Mouse (Mus musculus) heart, postnatal 0 days (tissue): ENCODE measurements around the gene Anks1. TPM values are rescaled to one million over a fixed set of nuclear protein-coding genes. Genes with fewer than 3 reads are reported as not detected.

Source experiments
- ATAC-seq: fragments of 200-750 bp; cut with Nextera tagmentation; 2 replicates; pipeline ENCODE4 v1.8.0; 2017; ENCODE audit warnings: low read depth, moderate number of reproducible peaks, moderate library complexity; ENCODE audit not compliant: insufficient read depth
- DNase-seq: peaks from one replicate; pipeline ENCODE4 v3.0.0-alpha.2; 2016; ENCODE audit warnings: low spot score
- H3K27ac ChIP-seq: fragments of 300-500 bp; sonication (generic); 2 replicates; pipeline ENCODE4 v1.5.1; 2014; ENCODE audit warnings: low read depth, mild to moderate bottlenecking
- H3K27me3 ChIP-seq: fragments of 300-500 bp; sonication (generic); 2 replicates; pipeline ENCODE4 v1.6.1; 2014; ENCODE audit warnings: low read length, mixed read lengths; ENCODE audit not compliant: control insufficient read depth, insufficient read depth
- H3K36me3 ChIP-seq: fragments of 300-500 bp; sonication (generic); replicated peaks from 2 replicates; pipeline ENCODE4 v1.6.1; 2014; ENCODE audit warnings: low read length, mixed read lengths; ENCODE audit not compliant: control insufficient read depth, insufficient read depth
- H3K4me1 ChIP-seq: fragments of 300-500 bp; sonication (generic); 2 replicates; pipeline ENCODE4 v1.6.1; 2014; ENCODE audit warnings: antibody characterized with exemption; ENCODE audit not compliant: control insufficient read depth, insufficient read depth
- H3K4me2 ChIP-seq: fragments of 300-500 bp; sonication (generic); 2 replicates; pipeline ENCODE4 v1.6.1; 2014; ENCODE audit warnings: low read depth, mild to moderate bottlenecking, low read length, moderate library complexity
- H3K4me3 ChIP-seq: fragments of 300-500 bp; sonication (generic); 2 replicates; pipeline ENCODE4 v1.5.1; 2014; ENCODE audit warnings: low read depth, low read length
- H3K9ac ChIP-seq: fragments of 300-500 bp; sonication (generic); replicated peaks from 2 replicates; pipeline ENCODE4 v1.6.1; 2014; ENCODE audit warnings: low read depth, low read length, mixed read lengths
- H3K9me3 ChIP-seq: fragments of 300-500 bp; sonication (generic); replicated peaks from 2 replicates; pipeline ENCODE4 v1.6.1; 2016; ENCODE audit warnings: low read length; ENCODE audit not compliant: control insufficient read depth
- CTCF ChIP-seq: IDR thresholded peaks from 2 replicates; pipeline ENCODE4 v1.5.1; 2016; ENCODE audit warnings: antibody characterized with exemption, control low read depth, low read depth
- EP300 ChIP-seq: IDR thresholded peaks from 2 replicates; pipeline ENCODE4 v1.6.1; 2016; ENCODE audit warnings: antibody characterized with exemption, low read depth
- WGBS: fragments of 180-500 bp; shearing (Covaris S2); extraction: QIAGEN DNeasy Blood & Tissue Kit; methylation state at CpG from one replicate; pipeline ENCODE4 v1.1.7; 2014; 5-methylcytosine and 5-hydroxymethylcytosine counted together
- polyA plus RNA-seq: library from polyadenylated mRNA; unstranded; fragments of >200 nt; fragmentation: Nextera tagmentation; extraction: Ambion mirVana; gene quantifications from 2 replicates; pipeline ENCODE4 v1.2.1, GENCODE M21; 2015
- total RNA-seq: library from RNA; depleted of rRNA; stranded (reverse); fragments of >200 nt; gene quantifications from 2 replicates; pipeline ENCODE4 v1.2.3, GENCODE M21; 2014; ENCODE audit warnings: low replicate concordance

Anks1 gene
- total and polyA plus RNA-seq, 2 experiments from 2014 or later, result 11.0 to 55.4 TPM

DNA sequence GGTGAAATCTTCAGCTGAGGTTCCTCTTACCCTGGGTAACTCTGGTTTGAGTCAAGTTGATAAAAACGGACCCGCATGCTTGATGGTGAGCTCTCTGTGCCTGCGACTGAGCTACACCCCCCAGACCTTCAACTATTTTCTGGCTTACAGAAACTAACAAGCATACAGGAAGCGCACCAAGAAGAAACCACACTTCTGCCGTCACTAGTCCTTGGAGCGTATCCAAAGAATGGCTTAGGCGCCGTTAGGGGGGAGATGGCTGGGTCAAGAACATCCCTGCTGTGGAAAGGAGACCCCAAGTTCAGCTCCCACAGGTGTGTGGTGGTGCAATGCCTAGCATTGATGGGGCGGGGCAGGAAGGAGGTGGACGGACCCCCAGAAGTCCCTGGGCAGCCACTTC, 187.3 kb downstream of the Anks1 start:
- Histone ChIP-seq H3K4me3 (no peak overlapping the region), H3K4me1 (no peaks in the 10 kb centered on the region), H3K9me3 (peaks cover 7% of the 10 kb centered on the region; the same call in 1 of the 2 replicates), H3K4me2 (no peak overlapping the region), H3K27ac (no peak overlapping the region), H3K9ac (no peak overlapping the region), H3K27me3 (no peaks in the 10 kb centered on the region), H3K36me3 (no peaks in the 10 kb centered on the region)
- TF ChIP-seq CTCF, result no peak
- TF ChIP-seq EP300, result no peak
- DNase-seq (no peak), ATAC-seq (no peak)
- WGBS, result 75% methylated on average over 10 of the region's 10 CpGs

- ATAC-seq, result no peak
- no peak for TF ChIP-seq EP300
- TF ChIP-seq CTCF, result no peak
- Histone ChIP-seq H3K4me1 (no peaks in the 10 kb centered on the region), H3K9ac (no peak overlapping the region), H3K9me3 (peaks cover 4% of the 10 kb centered on the region; the same call in 1 of the 2 replicates), H3K4me3 (no peak overlapping the region), H3K27me3 (no peaks in the 10 kb centered on the region), H3K36me3 (no peaks in the 10 kb centered on the region), H3K4me2 (no peak overlapping the region), H3K27ac (no peak overlapping the region)
- 86% methylated on average over 13 of the region's 13 CpGs for WGBS
- no peak for DNase-seq
Measured at GRCm38 (mm10) chr17:28097308-28097707, 188.2 kb downstream of the Anks1 start.

DNA sequence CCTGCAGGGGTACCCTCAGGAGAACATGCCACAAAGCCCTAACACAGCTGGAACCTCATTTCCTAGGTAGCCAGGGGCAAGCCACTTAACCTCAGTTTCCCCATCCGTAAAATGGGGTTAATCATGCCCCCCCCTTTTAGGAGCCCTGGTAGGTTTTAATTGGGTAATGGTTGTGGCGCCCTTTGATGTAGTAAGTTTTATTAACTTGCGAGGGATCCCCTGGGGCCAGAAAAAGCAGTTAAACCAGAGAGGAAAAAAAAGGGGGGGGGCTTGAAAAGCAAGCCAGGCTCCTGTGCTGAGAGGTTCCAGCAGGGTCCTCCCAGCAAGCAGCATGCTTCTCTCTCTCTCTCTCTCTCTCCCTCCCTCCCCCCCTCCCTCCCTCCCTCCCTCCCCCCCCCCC, 190.0 kb downstream of the Anks1 start:
- no peak for ATAC-seq
- TF ChIP-seq CTCF, result no peak
- TF ChIP-seq EP300, result no peak
- H3K4me1 ChIP-seq, result no peaks in the 10 kb centered on the region

GRCm38 (mm10) chr17:28100669-28101068, 191.6 kb downstream of the Anks1 start:
- no peak overlapping the region for H3K27ac ChIP-seq
- H3K36me3 ChIP-seq, result no peaks in the 10 kb centered on the region
- ATAC-seq (no peak), DNase-seq (no peak)
- no peaks in the 10 kb centered on the region for H3K27me3 ChIP-seq
- no peaks in the 10 kb centered on the region for H3K4me1 ChIP-seq
- no peak overlapping the region for H3K9ac ChIP-seq
- 68% methylated on average over 1 of the region's 1 CpGs for WGBS
- TF ChIP-seq EP300 (no peak), CTCF (no peak)
- no peaks in the 10 kb centered on the region for H3K9me3 ChIP-seq
- H3K4me3 ChIP-seq, result no peak overlapping the region
- H3K4me2 ChIP-seq, result no peak overlapping the region

More for the DNA sequence above, 190.0 kb downstream of the Anks1 start:
- 56% methylated on average over 3 of the region's 3 CpGs for WGBS
- Histone ChIP-seq H3K27me3 (no peaks in the 10 kb centered on the region), H3K36me3 (no peaks in the 10 kb centered on the region), H3K4me3 (no peak overlapping the region), H3K9ac (no peak overlapping the region), H3K4me2 (no peak overlapping the region), H3K27ac (no peak overlapping the region), H3K9me3 (peaks cover under 1% of the 10 kb centered on the region; the same call in 1 of the 2 replicates)
- no peak for DNase-seq

- no peak overlapping the region for H3K4me3 ChIP-seq
- no peaks in the 10 kb centered on the region for H3K4me1 ChIP-seq
- H3K9ac ChIP-seq, result no peak overlapping the region
- WGBS, result 69% methylated on average over 12 of the region's 12 CpGs
- TF ChIP-seq EP300 (no peak), CTCF (no peak)
- no peak overlapping the region for H3K4me2 ChIP-seq
- ATAC-seq (no peak), DNase-seq (no peak)
- no peaks in the 10 kb centered on the region for H3K27me3 ChIP-seq
- no peaks in the 10 kb centered on the region for H3K9me3 ChIP-seq
- H3K36me3 ChIP-seq, result no peaks in the 10 kb centered on the region
- no peak overlapping the region for H3K27ac ChIP-seq
Measured at GRCm38 (mm10) chr17:28101284-28101887, 192.3 kb downstream of the Anks1 start.

- H3K9ac ChIP-seq, result no peak overlapping the region
- no peak for DNase-seq
- no peaks in the 10 kb centered on the region for H3K27me3 ChIP-seq
- 48% methylated on average over 10 of the region's 10 CpGs for WGBS
- ATAC-seq, result no peak
- no peak overlapping the region for H3K4me2 ChIP-seq
- no peaks in the 10 kb centered on the region for H3K36me3 ChIP-seq
- no peak overlapping the region for H3K27ac ChIP-seq
- H3K4me3 ChIP-seq, result no peak overlapping the region
- H3K4me1 ChIP-seq, result no peaks in the 10 kb centered on the region
- TF ChIP-seq EP300 (no peak), CTCF (no peak)
- no peaks in the 10 kb centered on the region for H3K9me3 ChIP-seq
Measured at GRCm38 (mm10) chr17:28101902-28102319, 192.8 kb downstream of the Anks1 start.
